Mouse (Mus musculus) Patski (cell line): ENCODE results near the gene Spock1. TPM values are rescaled to one million over a fixed set of nuclear protein-coding genes. Genes with fewer than 3 reads are reported as not detected.

Source experiments
- ATAC-seq: fragments of 100-300 bp; one replicate; pipeline ENCODE4 v1.8.0; 2021
- CTCF ChIA-PET: fragments of 350-600 bp; sonication (Branson Sonifier 250); formaldehyde crosslinking; loops from one replicate; lab custom pipeline; 2022; ENCODE audit warnings: inconsistent platforms; lab: Charles Lee
- POLR2A ChIA-PET: fragments of 350-600 bp; sonication (Branson Sonifier 250); formaldehyde crosslinking; loops from one replicate; lab custom pipeline; 2022; ENCODE audit warnings: antibody characterized with exemption, inconsistent platforms; lab: Charles Lee
- DNase-seq: peaks from one replicate; pipeline ENCODE4 v3.0.0-alpha.2; 2011; ENCODE audit warnings: low read depth, low spot score
- H3K27me3 ChIP-seq: fragments of 371-371 bp; one replicate; pipeline ENCODE4 v1.5.1; 2021
- CTCF ChIP-seq: fragments of 100-300 bp; IDR thresholded peaks from one replicate; pipeline ENCODE4 v1.5.1; 2021
- in situ Hi-C: fragments of 300-500 bp; cut with MboI; formaldehyde crosslinking; loops from 3 replicates; pipeline ENCODE4 v1.11.1; 2018; ENCODE audit warnings: low pct_unique_long_range_greater_than_20kb, mixed read lengths
- polyA plus RNA-seq: library from polyadenylated mRNA; unstranded; gene quantifications from one replicate; pipeline ENCODE4 v1.2.3, GENCODE M21; 2021

Spock1 gene
- polyA plus RNA-seq, 1 experiment from 2014 or later: not detected

- ChIA-PET POLR2A (no interaction called here), CTCF (no interaction called here)
- ATAC-seq: no peak
- H3K27me3 ChIP-seq: no peaks in the 10 kb centered on the region
- DNase-seq: no peak
- in situ Hi-C loops: no loop called here
- TF ChIP-seq CTCF: no peak
Measured at GRCm38 (mm10) chr13:57806816-57807215, 101.3 kb downstream of the Spock1 start.

DNA sequence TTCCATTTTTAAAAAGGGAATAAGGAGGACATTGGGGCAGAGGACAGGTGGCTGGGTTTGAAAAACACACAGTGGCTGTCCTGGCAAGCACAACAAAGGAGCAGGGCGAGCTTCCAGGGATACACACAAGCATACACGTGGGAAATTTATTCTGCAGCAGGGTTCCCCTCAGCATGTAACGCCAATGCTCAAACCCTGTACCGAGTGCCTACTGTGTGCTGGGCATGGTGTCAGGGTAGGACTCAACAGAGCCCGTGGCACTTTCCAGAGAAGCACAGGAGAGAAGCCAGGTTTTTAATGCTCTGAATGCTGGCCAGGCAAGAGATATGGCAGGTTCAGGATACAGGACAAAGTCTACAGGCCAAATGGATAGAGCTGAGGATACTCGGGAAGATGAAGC, 101.8 kb downstream of the Spock1 start:
- ChIA-PET POLR2A (no interaction called here), CTCF (no interaction called here)
- TF ChIP-seq CTCF: no peak
- H3K27me3 ChIP-seq: no peaks in the 10 kb centered on the region
- DNase-seq (no peak), ATAC-seq (no peak)
- in situ Hi-C loops: no loop called here

DNA sequence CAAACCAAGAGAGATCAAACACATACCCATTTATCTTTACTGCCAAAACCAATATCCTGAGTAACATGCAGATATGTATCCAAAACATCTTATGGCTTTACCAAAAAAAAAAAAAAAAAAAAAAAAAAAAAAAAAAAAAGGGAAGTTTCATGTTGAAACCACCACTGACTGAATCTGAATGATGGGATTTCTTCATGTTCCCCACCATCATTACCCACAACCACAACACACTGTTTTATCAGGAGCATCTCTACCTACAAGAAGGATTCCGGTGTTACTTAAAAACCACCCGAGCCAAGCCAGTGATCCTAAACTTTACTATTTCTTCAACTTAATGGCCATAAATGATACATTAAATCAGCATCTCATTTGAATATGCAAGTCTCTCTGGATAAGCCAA, 109.5 kb downstream of the Spock1 start:
- ChIA-PET POLR2A (no interaction called here), CTCF (no interaction called here)
- DNase-seq (no peak), ATAC-seq (no peak)
- H3K27me3 ChIP-seq: no peaks in the 10 kb centered on the region
- in situ Hi-C loops: no loop called here
- no peak for TF ChIP-seq CTCF

DNA sequence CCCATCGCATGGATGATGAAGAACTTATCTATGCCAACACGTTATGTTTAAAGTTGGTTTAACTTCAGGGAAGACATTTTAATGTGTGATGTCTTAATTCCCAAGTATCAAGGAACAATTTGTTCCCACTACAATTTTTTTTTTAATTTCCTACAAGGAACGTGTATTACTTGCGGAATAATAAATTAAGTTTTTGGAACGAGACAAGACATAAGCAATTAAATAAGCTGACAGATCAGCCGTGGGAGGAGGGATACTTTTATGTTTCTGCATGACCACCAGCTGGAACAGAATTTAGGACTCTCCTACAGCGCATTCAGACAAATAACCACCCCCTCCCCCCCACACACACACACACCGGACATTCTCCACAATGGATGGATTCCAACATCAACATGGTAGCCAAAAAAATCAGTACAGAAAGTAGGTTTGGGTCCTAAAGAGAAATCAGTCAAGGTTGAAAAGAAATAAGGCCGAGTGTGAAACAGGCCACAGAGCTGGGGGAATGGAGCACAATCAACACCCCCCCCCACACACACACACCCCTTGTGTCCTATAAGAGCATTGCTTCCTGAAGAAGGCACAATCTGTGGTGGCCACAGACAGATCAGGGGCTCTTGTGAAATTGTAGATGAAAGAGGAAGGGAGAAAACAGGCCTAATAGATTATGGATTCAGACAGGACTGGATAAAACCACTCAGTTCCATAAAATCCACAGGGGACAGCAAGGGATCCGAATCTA, 111.0 kb downstream of the Spock1 start:
- POLR2A ChIA-PET: no interaction called here
- TF ChIP-seq CTCF: no peak
- DNase-seq: no peak

GRCm38 (mm10) chr13:57793643-57794240, 114.4 kb downstream of the Spock1 start:
- ChIA-PET CTCF (no interaction called here), POLR2A (no interaction called here)
- no peak for DNase-seq
- no peak for ATAC-seq
- in situ Hi-C loops: no loop called here
- H3K27me3 ChIP-seq: peaks cover 5% of the 10 kb centered on the region
- no peak for TF ChIP-seq CTCF

More for the DNA sequence above, 111.0 kb downstream of the Spock1 start:
- CTCF ChIA-PET: no interaction called here
- no peaks in the 10 kb centered on the region for H3K27me3 ChIP-seq
- no peak for ATAC-seq
- in situ Hi-C loops: no loop called here

GRCm38 (mm10) chr13:57789796-57790195, 118.3 kb downstream of the Spock1 start:
- no peak for TF ChIP-seq CTCF
- ATAC-seq (no peak), DNase-seq (no peak)
- peaks cover 5% of the 10 kb centered on the region for H3K27me3 ChIP-seq
- ChIA-PET POLR2A (no interaction called here), CTCF (no interaction called here)
- in situ Hi-C loops: no loop called here

DNA sequence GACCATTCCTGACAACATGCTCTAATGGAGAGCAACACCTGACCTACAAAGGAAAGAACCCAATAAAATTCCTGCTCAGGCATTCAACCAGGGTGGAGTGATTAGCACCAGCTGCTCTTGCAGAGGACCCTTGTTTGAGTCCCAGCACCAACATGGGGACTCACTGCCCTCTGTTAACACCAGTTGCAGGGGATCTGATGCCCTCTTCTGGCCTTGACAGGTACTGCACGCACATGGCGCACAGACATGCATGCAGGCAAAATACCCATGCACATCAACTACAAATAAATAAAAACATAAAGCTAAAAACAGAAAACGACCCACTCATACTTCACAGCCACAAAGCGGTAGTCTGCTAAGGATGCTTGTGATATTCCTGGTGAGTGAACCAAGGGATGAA, 119.8 kb downstream of the Spock1 start:
- H3K27me3 ChIP-seq: peaks cover 5% of the 10 kb centered on the region
- DNase-seq (no peak), ATAC-seq (no peak)
- CTCF ChIA-PET: no interaction called here
- TF ChIP-seq CTCF: no peak
- in situ Hi-C loops: no loop called here
- POLR2A ChIA-PET: no interaction called here

DNA sequence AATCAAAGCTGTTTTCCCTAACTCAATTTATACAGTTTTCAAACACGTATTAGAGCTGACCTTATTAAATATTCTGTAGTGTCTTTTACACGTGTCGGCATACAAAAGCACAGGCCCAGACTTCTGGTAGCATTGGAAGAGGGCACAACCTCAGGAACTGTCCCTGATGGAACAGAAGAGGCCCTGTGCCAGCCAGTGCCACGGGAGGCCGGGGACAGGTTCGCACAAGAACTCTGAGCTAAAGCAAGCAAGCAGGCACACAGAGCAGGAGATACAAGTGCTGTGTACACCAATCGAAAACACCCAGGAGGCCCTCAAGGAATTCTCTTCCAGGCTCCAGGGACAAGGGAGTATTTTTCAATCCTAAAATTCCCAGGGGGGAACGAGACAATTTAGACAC, 121.9 kb downstream of the Spock1 start:
- DNase-seq: no peak
- CTCF ChIA-PET: no interaction called here
- no peak for ATAC-seq
- in situ Hi-C loops: no loop called here
- TF ChIP-seq CTCF: no peak
- POLR2A ChIA-PET: no interaction called here
- H3K27me3 ChIP-seq: peaks cover 5% of the 10 kb centered on the region

GRCm38 (mm10) chr13:57782975-57783374, 125.2 kb downstream of the Spock1 start:
- no peak for DNase-seq
- ATAC-seq: no peak
- no peaks in the 10 kb centered on the region for H3K27me3 ChIP-seq
- in situ Hi-C loops: no loop called here
- TF ChIP-seq CTCF: no peak
- ChIA-PET CTCF (no interaction called here), POLR2A (no interaction called here)

DNA sequence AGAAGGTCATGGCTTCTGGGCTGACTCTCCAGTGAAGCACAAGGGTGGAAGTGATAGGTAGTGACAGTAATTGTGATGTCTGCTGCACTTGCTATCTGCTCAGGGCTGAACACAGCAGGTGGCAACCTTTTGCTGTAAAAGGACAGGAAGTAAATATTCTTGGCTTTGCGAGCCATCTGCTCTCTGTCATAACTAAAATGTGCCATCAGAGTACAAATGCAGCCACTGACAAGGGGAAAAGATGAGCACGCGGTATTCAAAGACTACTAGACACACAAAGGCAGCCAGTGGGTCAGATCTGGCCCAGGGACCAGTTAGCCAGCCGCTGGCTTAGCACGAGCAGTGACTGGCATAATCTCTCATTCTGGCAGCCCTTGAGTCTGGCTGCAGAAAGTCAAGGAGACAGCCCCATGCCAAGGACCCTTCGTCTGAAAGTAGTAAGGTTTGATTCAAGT, 126.0 kb downstream of the Spock1 start:
- POLR2A ChIA-PET: no interaction called here
- H3K27me3 ChIP-seq: no peaks in the 10 kb centered on the region
- CTCF ChIA-PET: no interaction called here
- no peak for ATAC-seq
- TF ChIP-seq CTCF: no peak
- no peak for DNase-seq
- in situ Hi-C loops: no loop called here

GRCm38 (mm10) chr13:57779146-57779545, 129.0 kb downstream of the Spock1 start:
- CTCF ChIA-PET: interaction anchor here (1.4 kb wide), 1 partner anchor 33 kb away, joined by 3 read pairs; no protein-coding TSS in a partner anchor
- no peak for DNase-seq
- in situ Hi-C loops: no loop called here
- H3K27me3 ChIP-seq: no peaks in the 10 kb centered on the region
- no peak for ATAC-seq
- POLR2A ChIA-PET: no interaction called here
- no peak for TF ChIP-seq CTCF
